Mouse (Mus musculus) cerebral cortex, adult 2 months (tissue): Measurements from ENCODE around the gene Dot1l.

Source experiments
- WGBS: fragments of 180-500 bp; shearing (Covaris S2); methylation state at CpG from one replicate; pipeline ENCODE4 v1.1.7; 2018; 5-methylcytosine and 5-hydroxymethylcytosine counted together

The Dot1l gene

GRCm38 (mm10) chr10:80754594-80755290 is at the start of gene Dot1l:
Dot1l (plus strand) TSS chr10:80755206.
- WGBS, result 2% methylated on average over 49 of the region's 57 CpGs

- 74% methylated on average over 3 of the region's 3 CpGs for WGBS
These were observed 49.5 kb upstream of the Dot1l start for GRCm38 (mm10) chr10:80705479-80705878.

- 61% methylated on average over 3 of the region's 3 CpGs for WGBS
These were observed 44.2 kb upstream of the Dot1l start for GRCm38 (mm10) chr10:80710834-80711233.

GRCm38 (mm10) chr10:80717281-80717680 is 37.7 kb upstream of the Dot1l start:
- WGBS, result 56% methylated on average over 1 of the region's 1 CpGs

GRCm38 (mm10) chr10:80727369-80728127 is 27.5 kb upstream of the Dot1l start:
- WGBS, result 75% methylated on average over 5 of the region's 5 CpGs

GRCm38 (mm10) chr10:80732611-80733101 is 22.4 kb upstream of the Dot1l start:
- 78% methylated on average over 6 of the region's 6 CpGs for WGBS

- 20% methylated on average over 5 of the region's 5 CpGs for WGBS
These were observed 18.3 kb upstream of the Dot1l start for GRCm38 (mm10) chr10:80736731-80737130.

- 33% methylated on average over 1 of the region's 1 CpGs for WGBS
These were observed 16.3 kb upstream of the Dot1l start for GRCm38 (mm10) chr10:80738657-80739056.

- WGBS, result 6% methylated on average over 5 of the region's 5 CpGs
These were observed 13.9 kb upstream of the Dot1l start for GRCm38 (mm10) chr10:80741146-80741545.

GRCm38 (mm10) chr10:80741634-80742179 is 13.3 kb upstream of the Dot1l start:
- under 1% methylated on average over 46 of the region's 46 CpGs for WGBS

GRCm38 (mm10) chr10:80742180-80742978 is 12.6 kb upstream of the Dot1l start, which contains the start of gene Ap3d1:
Ap3d1 (minus strand) TSS chr10:80742264.
- WGBS, result under 1% methylated on average over 25 of the region's 25 CpGs

GRCm38 (mm10) chr10:80744262-80744661 is 10.7 kb upstream of the Dot1l start:
- 59% methylated on average over 5 of the region's 5 CpGs for WGBS

- WGBS, result 7% methylated on average over 3 of the region's 3 CpGs
These were observed 7.6 kb upstream of the Dot1l start for GRCm38 (mm10) chr10:80747410-80747809.

- WGBS, result 23% methylated on average over 6 of the region's 6 CpGs
These were observed 6.4 kb upstream of the Dot1l start for GRCm38 (mm10) chr10:80748609-80749008.

- WGBS, result 5% methylated on average over 16 of the region's 16 CpGs
These were observed 3.7 kb upstream of the Dot1l start for GRCm38 (mm10) chr10:80751188-80751832.

- 6% methylated on average over 6 of the region's 6 CpGs for WGBS
These were observed 2.9 kb upstream of the Dot1l start for GRCm38 (mm10) chr10:80752079-80752625.

- under 1% methylated on average over 72 of the region's 75 CpGs for WGBS
These were observed 447 bp downstream of the Dot1l start for GRCm38 (mm10) chr10:80755291-80756015.

GRCm38 (mm10) chr10:80756099-80756498 is 1.1 kb downstream of the Dot1l start:
- 16% methylated on average over 3 of the region's 3 CpGs for WGBS

GRCm38 (mm10) chr10:80756509-80756908 is 1.5 kb downstream of the Dot1l start:
- 21% methylated on average over 2 of the region's 2 CpGs for WGBS

GRCm38 (mm10) chr10:80756967-80757366 is 2.0 kb downstream of the Dot1l start:
- WGBS, result 17% methylated on average over 4 of the region's 4 CpGs
